Mouse (Mus musculus) limb, embryonic 12.5 days (tissue): ENCODE results near the gene Msh5. TPM values are rescaled to one million over a fixed set of nuclear protein-coding genes. Genes with fewer than 3 reads are reported as not detected.

Experiments used
- polyA plus RNA-seq: library from polyadenylated mRNA; unstranded; fragments of >200 nt; fragmentation: Nextera tagmentation; extraction: Ambion mirVana; gene quantifications from 2 replicates; pipeline ENCODE4 v1.2.1, GENCODE M21; 2016

The Msh5 gene
- polyA plus RNA-seq, 1 experiment from 2014 or later, result 3.4 TPM

Other genes with a start within 250 kb of the Msh5 start
- gene Cyp21a1, start 242.2 kb downstream of the Msh5 start, polyA plus RNA-seq, result not detected in 2 replicates
- gene Stk19, start 209.8 kb downstream of the Msh5 start, polyA plus RNA-seq, result 24.9 and 26.2 TPM in 2 replicates
- gene Dxo, start 209.7 kb downstream of the Msh5 start, polyA plus RNA-seq, result 70.8 and 81.7 TPM in 2 replicates
- gene Skiv2l, start 196.5 kb downstream of the Msh5 start, polyA plus RNA-seq, result 58.3 and 65.7 TPM in 2 replicates
- 125 and 134 TPM in 2 replicates for gene Nelfe, start 196.4 kb downstream of the Msh5 start, polyA plus RNA-seq
- 1.4 and 3.0 TPM in 2 replicates for gene Cfb, start 184.2 kb downstream of the Msh5 start, polyA plus RNA-seq
- 9.3 and 10.8 TPM in 2 replicates for gene Zbtb12, start 167.3 kb downstream of the Msh5 start, polyA plus RNA-seq
- gene Gm20547, start 164.7 kb downstream of the Msh5 start, polyA plus RNA-seq, result 0.18 TPM in 1 of 2 replicates, not detected in the other
- 0.84 and 1.1 TPM in 2 replicates for gene C2, start 148.5 kb downstream of the Msh5 start, polyA plus RNA-seq
- 114 TPM in 2 replicates for gene Ehmt2, start 148.3 kb downstream of the Msh5 start, polyA plus RNA-seq
- not detected in 2 replicates for gene Slc44a4, start 132.3 kb downstream of the Msh5 start, polyA plus RNA-seq
- 16.2 and 18.9 TPM in 2 replicates for gene Neu1, start 115.5 kb downstream of the Msh5 start, polyA plus RNA-seq
- gene Hspa1b, start 87.5 kb downstream of the Msh5 start, polyA plus RNA-seq, result 0.19 TPM in 1 of 2 replicates, not detected in the other
- not detected in 2 replicates for gene Gm20481, start 76.8 kb downstream of the Msh5 start, polyA plus RNA-seq
- 1.9 and 2.0 TPM in 2 replicates for gene Hspa1a, start 74.6 kb downstream of the Msh5 start, polyA plus RNA-seq
- gene Hspa1l, start 74.0 kb downstream of the Msh5 start, polyA plus RNA-seq, result 1.0 and 1.1 TPM in 2 replicates
- gene Lsm2, start 64.9 kb downstream of the Msh5 start, polyA plus RNA-seq, result 222 and 234 TPM in 2 replicates
- 169 and 171 TPM in 2 replicates for gene Vars, start 45.8 kb downstream of the Msh5 start, polyA plus RNA-seq
- 0.10 and 0.13 TPM in 2 replicates for gene Vwa7, start 30.2 kb downstream of the Msh5 start, polyA plus RNA-seq
- gene Sapcd1, start 18.7 kb downstream of the Msh5 start, polyA plus RNA-seq, result 3.2 and 3.3 TPM in 2 replicates
- gene Clic1, start 3.2 kb upstream of the Msh5 start, polyA plus RNA-seq, result 194 and 195 TPM in 2 replicates
- gene Ddah2, start 12.3 kb upstream of the Msh5 start, polyA plus RNA-seq, result 489 and 492 TPM in 2 replicates
- gene Ly6g6c, start 18.6 kb upstream of the Msh5 start, polyA plus RNA-seq, result not detected in 2 replicates
- 0.68 and 0.76 TPM in 2 replicates for gene Mpig6b, start 19.4 kb upstream of the Msh5 start, polyA plus RNA-seq
- gene Ly6g6e, start 30.2 kb upstream of the Msh5 start, polyA plus RNA-seq, result 1.3 and 2.5 TPM in 2 replicates
- gene Ly6g6d, start 31.3 kb upstream of the Msh5 start, polyA plus RNA-seq, result 0.68 and 1.0 TPM in 2 replicates
- 0.44 and 0.66 TPM in 2 replicates for gene Ly6g6f, start 38.9 kb upstream of the Msh5 start, polyA plus RNA-seq
- gene Abhd16a, start 42.5 kb upstream of the Msh5 start, polyA plus RNA-seq, result 74.5 and 75.3 TPM in 2 replicates
- not detected in 2 replicates for gene Ly6g5c, start 61.5 kb upstream of the Msh5 start, polyA plus RNA-seq
- gene Ly6g5b, start 68.7 kb upstream of the Msh5 start, polyA plus RNA-seq, result 1.1 and 1.3 TPM in 2 replicates
- gene Gpank1, start 74.7 kb upstream of the Msh5 start, polyA plus RNA-seq, result 22.4 and 23.7 TPM in 2 replicates
- 266 and 270 TPM in 2 replicates for gene Csnk2b, start 75.3 kb upstream of the Msh5 start, polyA plus RNA-seq
- 7.1 and 10.1 TPM in 2 replicates for gene D17H6S53E, start 79.6 kb upstream of the Msh5 start, polyA plus RNA-seq
- 0.61 and 0.70 TPM in 2 replicates for gene Apom, start 85.3 kb upstream of the Msh5 start, polyA plus RNA-seq
- gene Bag6, start 88.4 kb upstream of the Msh5 start, polyA plus RNA-seq, result 70.4 TPM in 2 replicates
- gene Prrc2a, start 118.2 kb upstream of the Msh5 start, polyA plus RNA-seq, result 212 and 231 TPM in 2 replicates
- 4.7 and 4.9 TPM in 2 replicates for gene Aif1, start 129.3 kb upstream of the Msh5 start, polyA plus RNA-seq
- 5.6 and 6.0 TPM in 2 replicates for gene Lst1, start 141.7 kb upstream of the Msh5 start, polyA plus RNA-seq
- gene Ltb, start 147.7 kb upstream of the Msh5 start, polyA plus RNA-seq, result 0.49 and 0.64 TPM in 2 replicates
- gene Tnf, start 155.3 kb upstream of the Msh5 start, polyA plus RNA-seq, result not detected in 2 replicates
- gene Lta, start 158.6 kb upstream of the Msh5 start, polyA plus RNA-seq, result not detected in 2 replicates
- 0.45 and 1.1 TPM in 2 replicates for gene Gm16181, start 174.1 kb upstream of the Msh5 start, polyA plus RNA-seq
- gene Atp6v1g2, start 186.9 kb upstream of the Msh5 start, polyA plus RNA-seq, result 4.3 and 4.8 TPM in 2 replicates
- gene Nfkbil1, start 189.0 kb upstream of the Msh5 start, polyA plus RNA-seq, result 13.3 and 15.5 TPM in 2 replicates
- gene Ddx39b, start 195.0 kb upstream of the Msh5 start, polyA plus RNA-seq, result 620 and 638 TPM in 2 replicates
- gene H2-D1, start 216.0 kb upstream of the Msh5 start, polyA plus RNA-seq, result 17.8 and 18.8 TPM in 2 replicates